Mouse (Mus musculus) ES-E14 (cell line): Measurements from ENCODE around the gene Lilr4b.

Source experiments
- CHD2 ChIP-seq: IDR thresholded peaks from 2 replicates; pipeline ENCODE4 v1.6.1; 2014; ENCODE audit warnings: mild to moderate bottlenecking, low read depth, low read length, inconsistent platforms
- HCFC1 ChIP-seq: IDR thresholded peaks from 2 replicates; pipeline ENCODE4 v1.6.1; 2012; ENCODE audit warnings: low read length, inconsistent platforms, borderline replicate concordance; ENCODE audit not compliant: insufficient read depth
- ZC3H11A ChIP-seq: IDR thresholded peaks from 2 replicates; pipeline ENCODE4 v1.6.1; 2012; ENCODE audit warnings: low read depth, mild to moderate bottlenecking, inconsistent platforms, low read length, borderline replicate concordance

- TF ChIP-seq CHD2 = no peak
- TF ChIP-seq ZC3H11A = no peak
- TF ChIP-seq HCFC1 = no peak
Observed at GRCm38 (mm10) chr10:51521453-51521852, 41.0 kb downstream of the Lilr4b start.
